In genomic region chr3:151670628-151671027, GRCm38 (mm10) we compare ENCODE assay signal across 10 mouse cellular contexts.
"Had no signal": no experiment of that assay in that cellular context is flagged by ENCODE, and none has a peak within 500 bp of the region (broad histone marks: within the 10 kb centered on the region; RNA-seq: fewer than 3 reads in every experiment).

No protein-coding gene starts in this region.

- DNase-seq: kidney, adult 2 months; kidney, postnatal 25 days; liver; lung, adult 18-20 months; lung, postnatal 10 days; lung, postnatal 4 days; midbrain, embryonic 14.5 days; thymus, adult 2 months; thymus, postnatal 14 days; thymus, postnatal 4 days had no signal
